Mouse (Mus musculus) ES-E14 (cell line): ENCODE results near the gene Tfcp2l1.

ENCODE experiments used
- CHD2 ChIP-seq: IDR thresholded peaks from 2 replicates; pipeline ENCODE4 v1.6.1; 2014; ENCODE audit warnings: mild to moderate bottlenecking, low read depth, low read length, inconsistent platforms
- HCFC1 ChIP-seq: IDR thresholded peaks from 2 replicates; pipeline ENCODE4 v1.6.1; 2012; ENCODE audit warnings: low read length, inconsistent platforms, borderline replicate concordance; ENCODE audit not compliant: insufficient read depth
- MAFK ChIP-seq: IDR thresholded peaks from 2 replicates; pipeline ENCODE4 v1.6.1; 2014; ENCODE audit warnings: mild to moderate bottlenecking, low read depth, low read length, inconsistent platforms; ENCODE audit not compliant: insufficient read depth
- ZC3H11A ChIP-seq: IDR thresholded peaks from 2 replicates; pipeline ENCODE4 v1.6.1; 2012; ENCODE audit warnings: low read depth, mild to moderate bottlenecking, inconsistent platforms, low read length, borderline replicate concordance
- ZNF384 ChIP-seq: IDR thresholded peaks from 2 replicates; pipeline ENCODE4 v1.6.1; 2012; ENCODE audit warnings: low read depth, low read length, inconsistent platforms

- TF ChIP-seq MAFK (no peak), ZNF384 (no peak), CHD2 (no peak), HCFC1 (no peak), ZC3H11A (no peak)
These were observed 5.8 kb downstream of the Tfcp2l1 start for GRCm38 (mm10) chr1:118633415-118633980.
